Mouse (Mus musculus) cerebellum, postnatal 14 days (tissue): ENCODE data around the gene Neu2.

Experiments used
- DNase-seq, 2 experiments: peaks; one replicate each; pipeline ENCODE4 v3.0.0; 2021; ENCODE audit warnings: mixed read lengths in 2 of 2

Neu2 gene

GRCm38 (mm10) chr1:87620693-87621092 lies 111.0 kb downstream of the Neu2 start:
- no peak for DNase-seq

- no peak for DNase-seq
Measured at GRCm38 (mm10) chr1:87621146-87621857, 111.6 kb downstream of the Neu2 start.

GRCm38 (mm10) chr1:87621858-87622279 lies 112.2 kb downstream of the Neu2 start:
- no peak for DNase-seq

GRCm38 (mm10) chr1:87623977-87624666 lies 114.4 kb downstream of the Neu2 start:
- no peak for DNase-seq

GRCm38 (mm10) chr1:87624826-87625225 lies 115.1 kb downstream of the Neu2 start:
- DNase-seq = no peak

- DNase-seq = no peak
Measured at GRCm38 (mm10) chr1:87625254-87626025, 115.8 kb downstream of the Neu2 start.

- DNase-seq = no peak
Measured at GRCm38 (mm10) chr1:87626344-87626743, 116.7 kb downstream of the Neu2 start.

GRCm38 (mm10) chr1:87628085-87628484 lies 118.4 kb downstream of the Neu2 start:
- DNase-seq = no peak

GRCm38 (mm10) chr1:87631584-87631983 lies 121.9 kb downstream of the Neu2 start:
- DNase-seq = no peak

GRCm38 (mm10) chr1:87632163-87632562 lies 122.5 kb downstream of the Neu2 start:
- no peak for DNase-seq

- DNase-seq = no peak
Measured at GRCm38 (mm10) chr1:87636716-87637117, 127.0 kb downstream of the Neu2 start.

GRCm38 (mm10) chr1:87637121-87637877 lies 127.6 kb downstream of the Neu2 start:
- no peak for DNase-seq

- DNase-seq = no peak
Measured at GRCm38 (mm10) chr1:87637878-87638600, 128.3 kb downstream of the Neu2 start.

GRCm38 (mm10) chr1:87639724-87640123 lies 130.0 kb downstream of the Neu2 start:
- DNase-seq = no peak

GRCm38 (mm10) chr1:87640165-87640661 lies 130.5 kb downstream of the Neu2 start:
- no peak for DNase-seq

- DNase-seq = no peak
Measured at GRCm38 (mm10) chr1:87643016-87643415, 133.3 kb downstream of the Neu2 start.

GRCm38 (mm10) chr1:87645041-87645440 lies 135.4 kb downstream of the Neu2 start:
- DNase-seq = peak in 1 of 2 experiments; percentile 40

GRCm38 (mm10) chr1:87645748-87646147 lies 136.1 kb downstream of the Neu2 start:
- no peak for DNase-seq
